Mouse (Mus musculus) limb, embryonic 14.5 days (tissue): ENCODE data around the gene Draxin. TPM values are rescaled to one million over a fixed set of nuclear protein-coding genes. Genes with fewer than 3 reads are reported as not detected.

Experiments used
- ATAC-seq: fragments of 200-750 bp; cut with Nextera tagmentation; 2 replicates; pipeline ENCODE4 v1.8.0; 2017; ENCODE audit warnings: low read depth, moderate number of reproducible peaks, moderate TSS enrichment; ENCODE audit not compliant: low FRiP score
- DNase-seq: peaks from one replicate; pipeline ENCODE4 v3.0.0-alpha.2; 2015; ENCODE audit warnings: low spot score
- H3K27ac ChIP-seq: fragments of 300-500 bp; sonication (generic); replicated peaks from 2 replicates; pipeline ENCODE4 v1.5.1; 2014; ENCODE audit warnings: low read depth, mild to moderate bottlenecking, low read length, moderate library complexity, mixed read lengths
- H3K27me3 ChIP-seq: fragments of 300-500 bp; sonication (generic); 2 replicates; pipeline ENCODE4 v1.6.1; 2014; ENCODE audit warnings: low read length, mixed read lengths; ENCODE audit not compliant: control insufficient read depth, insufficient read depth
- H3K36me3 ChIP-seq: fragments of 300-500 bp; sonication (generic); 2 replicates; pipeline ENCODE4 v1.6.1; 2014; ENCODE audit warnings: mild to moderate bottlenecking, low read length, moderate library complexity, mixed read lengths; ENCODE audit not compliant: control insufficient read depth, insufficient read depth
- H3K4me1 ChIP-seq: fragments of 300-500 bp; sonication (generic); 2 replicates; pipeline ENCODE4 v1.6.1; 2014; ENCODE audit warnings: antibody characterized with exemption, low read length, mixed read lengths; ENCODE audit not compliant: control insufficient read depth, insufficient read depth
- H3K4me2 ChIP-seq: fragments of 300-500 bp; sonication (generic); replicated peaks from 2 replicates; pipeline ENCODE4 v1.6.1; 2014; ENCODE audit warnings: low read depth, mild to moderate bottlenecking, low read length, moderate library complexity; ENCODE audit not compliant: severe bottlenecking
- H3K4me3 ChIP-seq: fragments of 300-500 bp; sonication (generic); replicated peaks from 2 replicates; pipeline ENCODE4 v1.5.1; 2014; ENCODE audit warnings: low read length
- H3K9ac ChIP-seq: fragments of 300-500 bp; sonication (generic); 2 replicates; pipeline ENCODE4 v1.6.1; 2014; ENCODE audit warnings: mild to moderate bottlenecking, low read depth, low read length, moderate library complexity; ENCODE audit not compliant: severe bottlenecking
- H3K9me3 ChIP-seq: fragments of 300-500 bp; sonication (generic); 2 replicates; pipeline ENCODE4 v1.6.1; 2016; ENCODE audit warnings: low read length; ENCODE audit not compliant: control insufficient read depth
- POLR2A ChIP-seq: fragments of 200-500 bp; IDR thresholded peaks from 2 replicates; pipeline ENCODE4 v1.8.0; 2012; ENCODE audit warnings: inconsistent platforms, mild to moderate bottlenecking, moderate library complexity, borderline replicate concordance; ENCODE audit not compliant: insufficient read depth, insufficient read length; ENCODE audit errors: extremely low read depth
- WGBS: fragments of 180-500 bp; shearing (Covaris S2); extraction: QIAGEN DNeasy Blood & Tissue Kit; methylation state at CpG from one replicate; pipeline ENCODE4 v1.1.7; 2014; 5-methylcytosine and 5-hydroxymethylcytosine counted together
- polyA plus RNA-seq, 2 experiments: library from polyadenylated mRNA; depleted of rRNA in 1 of 2; stranded (reverse) in 1 of 2; unstranded in 1 of 2; fragments of >200 nt; fragmentation: Nextera tagmentation in 1 of 2; extraction: Ambion mirVana in 1 of 2; gene quantifications; 2 replicates each; pipeline versions ENCODE4 v1.2.1 to v1.2.3; 2012 to 2014

Draxin gene
- polyA plus RNA-seq, 2 experiments: 0.45 to 1.5 TPM

GRCm38 (mm10) chr4:148151267-148152168, 21.0 kb upstream of the Draxin start, which contains the start of gene Fbxo6:
Gene Fbxo6 (minus strand): TSS chr4:148152140.
- 1% methylated on average over 36 of the region's 67 CpGs for WGBS
- Histone ChIP-seq H3K27me3 (no peaks in the 10 kb centered on the region), H3K4me3 (peak within 1 kb of the TSS; percentile 64), H3K4me1 (peaks cover 16% of the 10 kb centered on the region; the same call in 1 of the 2 replicates), H3K4me2 (peak within 1 kb of the TSS; percentile 99), H3K27ac (0 out of 2 replicates have a peak within 1 kb of the TSS, but pooled peaks have one; percentile 20), H3K9me3 (no peaks in the 10 kb centered on the region), H3K36me3 (peaks cover 18% of the 10 kb centered on the region; the same call in 1 of the 2 replicates), H3K9ac (peak within 1 kb of the TSS; percentile 73)
- DNase-seq: peak; percentile 76
- peak; percentile 89 for ATAC-seq
- 0 out of 2 replicates have a peak, but pooled peaks have one; percentile 54 for TF ChIP-seq POLR2A

- no peaks in the 10 kb centered on the region for H3K27me3 ChIP-seq
- ATAC-seq: no peak
- H3K4me1 ChIP-seq: peaks cover 16% of the 10 kb centered on the region; the same call in 1 of the 2 replicates
- no peak for TF ChIP-seq POLR2A
- H3K36me3 ChIP-seq: peaks cover 19% of the 10 kb centered on the region
- 53% methylated on average over 3 of the region's 3 CpGs for WGBS
- peak overlapping the region; percentile 99 for H3K4me2 ChIP-seq
- peak overlapping the region; percentile 73; the same call in 1 of the 2 replicates for H3K9ac ChIP-seq
- H3K9me3 ChIP-seq: no peaks in the 10 kb centered on the region
- no peak overlapping the region for H3K27ac ChIP-seq
- DNase-seq: no peak
- H3K4me3 ChIP-seq: peak overlapping the region; percentile 64
Observed at GRCm38 (mm10) chr4:148150953-148151266, 20.4 kb upstream of the Draxin start.

GRCm38 (mm10) chr4:148150242-148150641, 19.7 kb upstream of the Draxin start:
- ATAC-seq: no peak
- DNase-seq: no peak
- Histone ChIP-seq H3K9me3 (no peaks in the 10 kb centered on the region), H3K4me1 (peaks cover 16% of the 10 kb centered on the region; the same call in 1 of the 2 replicates), H3K36me3 (peaks cover 17% of the 10 kb centered on the region), H3K4me2 (no peak overlapping the region), H3K27ac (no peak overlapping the region), H3K27me3 (no peaks in the 10 kb centered on the region), H3K9ac (no peak overlapping the region), H3K4me3 (no peak overlapping the region)
- WGBS: 32% methylated on average over 7 of the region's 7 CpGs
- TF ChIP-seq POLR2A: no peak

- Histone ChIP-seq H3K27ac (no peak overlapping the region), H3K36me3 (peaks cover 21% of the 10 kb centered on the region), H3K27me3 (no peaks in the 10 kb centered on the region), H3K9ac (no peak overlapping the region), H3K4me1 (peaks cover 16% of the 10 kb centered on the region; the same call in 1 of the 2 replicates), H3K9me3 (no peaks in the 10 kb centered on the region), H3K4me2 (no peak overlapping the region), H3K4me3 (no peak overlapping the region)
- no peak for DNase-seq
- 47% methylated on average over 12 of the region's 12 CpGs for WGBS
- no peak for ATAC-seq
- no peak for TF ChIP-seq POLR2A
Observed at GRCm38 (mm10) chr4:148149540-148149939, 19.0 kb upstream of the Draxin start.

- Histone ChIP-seq H3K9me3 (no peaks in the 10 kb centered on the region), H3K36me3 (peaks cover 24% of the 10 kb centered on the region), H3K27ac (no peak overlapping the region), H3K4me2 (no peak overlapping the region), H3K4me1 (peaks cover 16% of the 10 kb centered on the region; the same call in 1 of the 2 replicates), H3K4me3 (no peak overlapping the region), H3K9ac (no peak overlapping the region), H3K27me3 (no peaks in the 10 kb centered on the region)
- ATAC-seq: no peak
- 85% methylated on average over 2 of the region's 2 CpGs for WGBS
- no peak for DNase-seq
- TF ChIP-seq POLR2A: no peak
Observed at GRCm38 (mm10) chr4:148147714-148148113, 17.2 kb upstream of the Draxin start.
